Mouse (Mus musculus) layer of hippocampus, adult 18-20 months (tissue): Measurements from ENCODE around the gene 1700125H20Rik. TPM values are rescaled to one million over a fixed set of nuclear protein-coding genes. Genes with fewer than 3 reads are reported as not detected.

ENCODE experiments used
- DNase-seq, 2 experiments: peaks; one replicate each; pipeline ENCODE4 v3.0.0; 2022; ENCODE audit warnings: low spot score in 2 of 2
- total RNA-seq, 2 experiments: library from RNA; stranded (reverse); gene quantifications; 2 replicates each; pipeline ENCODE4 v1.2.3; 2021

1700125H20Rik gene
- total RNA-seq, 2 experiments from 2014 or later: not detected

DNA sequence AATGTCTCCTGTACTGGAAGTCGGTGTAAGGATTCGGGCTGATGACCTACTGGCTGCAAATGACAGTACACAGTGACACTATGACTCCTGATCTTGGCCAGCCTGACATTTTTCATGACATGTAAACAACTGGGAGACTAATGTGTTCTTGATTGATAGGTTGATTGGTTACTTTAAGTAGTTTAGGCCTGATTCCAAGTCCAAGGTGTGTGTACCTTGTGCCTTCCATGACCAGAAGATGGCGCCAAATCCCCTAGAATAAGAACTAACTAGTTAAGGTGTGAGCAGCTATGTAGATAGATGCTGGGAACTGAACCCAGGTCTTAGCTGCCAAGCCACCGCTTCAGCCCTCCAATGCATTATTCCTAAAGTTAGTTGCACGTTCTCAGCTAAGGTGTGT is 13.9 kb downstream of the 1700125H20Rik start:
- DNase-seq: peak in 1 of 2 experiments; percentile 24

DNA sequence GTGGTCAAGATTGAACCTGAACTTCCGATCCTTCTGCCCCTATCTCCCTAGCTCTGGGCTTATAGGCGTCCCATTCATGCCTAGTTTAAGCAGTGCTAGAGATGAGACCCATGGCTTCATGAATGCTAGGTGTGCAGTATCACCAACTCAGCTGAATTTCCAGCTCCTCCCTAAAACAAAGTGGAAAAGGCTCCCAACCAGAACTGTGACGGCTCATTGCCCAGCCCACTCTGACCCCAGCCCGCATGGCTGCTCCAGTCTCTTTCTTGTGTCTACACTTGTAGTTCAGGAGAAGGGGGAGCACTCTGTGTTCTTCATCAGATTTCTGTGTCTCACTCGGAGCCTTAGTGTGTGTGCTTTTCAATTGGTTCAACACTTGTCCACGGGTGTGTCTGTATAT is 14.6 kb downstream of the 1700125H20Rik start:
- DNase-seq: no peak

DNA sequence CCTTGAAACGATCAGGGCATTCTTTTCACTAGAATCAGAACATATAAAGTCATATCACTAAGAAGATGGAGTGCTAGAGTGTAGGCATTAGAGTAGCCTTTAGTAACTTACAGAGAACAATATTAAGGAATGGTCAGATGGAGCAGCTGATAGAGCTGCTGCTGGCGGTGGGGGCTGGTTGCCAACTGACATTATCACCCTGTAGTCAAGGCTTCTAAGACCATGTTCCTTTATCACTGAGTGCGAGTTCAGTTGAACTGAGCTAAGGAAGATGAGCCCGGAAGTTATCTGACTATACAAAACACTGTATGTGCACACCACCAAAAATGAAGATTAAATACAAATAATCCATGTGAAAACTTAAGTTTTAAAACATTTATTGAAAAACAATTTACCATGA is 18.9 kb downstream of the 1700125H20Rik start:
- DNase-seq: no peak

GRCm38 (mm10) chr11:85190741-85191140 is 20.5 kb downstream of the 1700125H20Rik start:
- DNase-seq: no peak

- DNase-seq: no peak
These were observed 24.0 kb downstream of the 1700125H20Rik start for GRCm38 (mm10) chr11:85194206-85194605.

- no peak for DNase-seq
These were observed 25.8 kb downstream of the 1700125H20Rik start for GRCm38 (mm10) chr11:85196046-85196445.

DNA sequence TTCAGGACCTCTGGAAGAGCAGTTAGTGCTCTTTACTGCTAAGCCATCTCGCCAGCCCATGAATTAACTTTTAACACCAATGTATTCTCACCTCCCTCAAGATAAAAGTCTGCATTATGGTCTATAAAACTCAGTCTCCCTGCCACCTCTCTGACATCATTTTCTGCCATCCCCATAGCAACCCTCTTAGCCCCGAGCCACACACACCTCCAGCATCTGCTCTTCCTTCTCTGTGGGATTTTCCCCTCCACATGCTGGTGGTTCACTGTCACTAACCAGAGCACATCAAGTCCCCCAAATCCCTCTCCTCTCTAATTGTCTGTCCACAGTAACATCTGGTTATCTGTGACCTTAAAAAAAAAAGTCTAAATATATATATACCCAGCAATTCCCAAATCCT is 28.7 kb downstream of the 1700125H20Rik start:
- no peak for DNase-seq

DNA sequence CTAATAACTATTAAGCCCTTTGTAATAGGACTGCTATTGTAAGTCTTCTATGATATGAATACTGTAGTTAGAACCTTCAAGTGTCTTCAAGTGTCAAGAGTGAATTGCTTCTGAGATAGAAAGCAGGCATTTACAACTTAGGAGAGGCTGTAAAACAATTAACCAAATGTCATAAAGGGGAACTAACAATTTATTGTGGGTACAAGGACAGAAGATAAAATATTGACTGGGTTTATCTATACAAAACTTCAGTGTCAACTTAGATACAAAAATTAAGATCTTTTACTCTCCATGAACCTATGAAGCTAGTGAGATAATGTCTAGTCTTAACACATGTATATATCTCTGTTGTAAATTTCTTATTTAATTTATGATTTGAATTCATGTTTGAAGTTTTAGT is 36.0 kb downstream of the 1700125H20Rik start:
- DNase-seq: no peak

DNA sequence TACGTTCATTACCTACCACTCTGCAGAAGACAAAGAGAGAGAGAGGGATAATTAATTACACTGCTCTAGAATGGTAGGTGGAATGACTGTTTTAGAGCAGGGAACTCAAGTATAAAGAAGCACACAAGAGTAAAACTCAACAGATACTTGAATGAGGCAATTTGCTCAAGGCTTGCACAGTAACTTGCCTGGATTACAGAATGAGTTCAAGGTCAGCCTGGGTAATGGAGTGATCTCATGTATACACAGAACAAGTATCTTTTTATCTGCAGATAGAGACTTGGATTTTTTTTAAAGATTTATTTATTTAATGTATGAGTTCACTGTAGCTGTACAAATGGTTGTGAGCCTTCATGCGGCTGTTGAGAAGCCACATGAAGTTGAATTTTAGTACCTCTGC is 40.9 kb downstream of the 1700125H20Rik start:
- no peak for DNase-seq

DNA sequence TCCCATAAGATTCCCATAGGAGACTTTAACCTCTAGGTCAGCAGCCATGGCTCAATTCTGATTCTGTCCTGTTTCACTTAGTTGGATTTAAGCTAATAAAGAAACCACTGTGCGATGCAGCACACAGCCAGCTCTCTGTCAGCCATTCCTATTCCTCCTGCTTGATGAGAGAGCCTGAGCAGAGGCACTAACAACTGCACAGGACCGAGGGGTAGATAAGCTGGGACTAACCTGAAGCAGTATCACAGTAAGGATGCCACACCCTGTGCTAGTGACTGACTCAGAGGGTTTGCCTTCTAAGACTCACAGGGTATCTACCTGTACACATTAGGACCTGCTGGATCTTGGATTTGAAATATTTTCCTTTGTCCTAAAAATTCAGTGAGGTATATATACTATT is 43.0 kb downstream of the 1700125H20Rik start:
- no peak for DNase-seq

- no peak for DNase-seq
These were observed 44.5 kb downstream of the 1700125H20Rik start for GRCm38 (mm10) chr11:85214679-85215078.

DNA sequence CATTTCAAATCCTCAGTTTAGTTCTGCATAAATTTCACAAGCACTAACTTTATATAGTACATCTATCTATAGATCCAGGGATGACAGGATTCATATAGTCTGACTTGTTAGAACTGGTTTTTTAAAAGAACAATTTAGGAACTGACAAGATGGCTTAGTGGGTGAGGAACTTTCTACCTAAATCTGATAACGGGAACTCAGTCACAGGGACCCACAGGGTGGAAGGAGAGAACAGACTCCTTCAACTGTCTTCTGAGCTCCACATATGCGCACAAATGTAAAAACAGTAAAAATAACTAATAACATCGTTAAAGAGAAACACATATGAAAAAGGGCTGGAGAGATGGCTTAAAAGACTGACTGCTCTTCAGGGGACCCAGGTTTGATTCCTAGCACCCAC is 48.8 kb downstream of the 1700125H20Rik start:
- no peak for DNase-seq

DNA sequence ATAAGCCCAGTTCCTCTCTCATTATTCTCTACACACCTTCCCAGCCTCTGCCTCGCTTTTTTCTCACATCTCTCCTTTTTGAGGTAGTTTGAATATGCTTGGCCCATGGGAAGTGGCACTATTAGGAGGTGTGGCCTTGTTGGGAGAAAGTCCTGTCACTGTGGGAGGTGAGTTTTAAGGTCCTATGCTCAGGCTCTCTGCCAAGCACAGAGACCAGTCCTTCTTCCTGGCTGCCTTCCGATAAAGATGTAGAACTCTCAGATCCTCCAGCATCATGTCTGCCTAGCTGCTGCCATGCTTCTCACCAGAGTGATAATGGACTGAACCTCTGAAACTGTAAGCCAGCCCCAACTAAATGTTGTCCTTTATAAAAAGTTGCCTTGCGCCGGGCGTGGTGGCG is 52.4 kb downstream of the 1700125H20Rik start:
- no peak for DNase-seq

- DNase-seq: no peak
These were observed 53.0 kb downstream of the 1700125H20Rik start for GRCm38 (mm10) chr11:85223248-85223647.

Other genes starting within 250 kb of the 1700125H20Rik start
- 10 to 100 TPM; 65.3 to 71.2 TPM for gene Car4, start 212.6 kb upstream of the 1700125H20Rik start, total RNA-seq
- 10 to 100 TPM; 89.1 to 93.3 TPM for gene Usp32, start 30.2 kb upstream of the 1700125H20Rik start, total RNA-seq
- gene Appbp2, start 64.7 kb downstream of the 1700125H20Rik start, total RNA-seq: 10 to 100 TPM; 49.0 to 50.9 TPM
- gene Ppm1d, start 140.8 kb downstream of the 1700125H20Rik start, total RNA-seq: 10 to 100 TPM; 16.2 to 17.0 TPM
- 10 to 100 TPM; 70.0 to 78.5 TPM for gene Bcas3, start 182.8 kb downstream of the 1700125H20Rik start, total RNA-seq